ENCODE assay signal across 21 mouse cellular contexts in the genomic region with DNA sequence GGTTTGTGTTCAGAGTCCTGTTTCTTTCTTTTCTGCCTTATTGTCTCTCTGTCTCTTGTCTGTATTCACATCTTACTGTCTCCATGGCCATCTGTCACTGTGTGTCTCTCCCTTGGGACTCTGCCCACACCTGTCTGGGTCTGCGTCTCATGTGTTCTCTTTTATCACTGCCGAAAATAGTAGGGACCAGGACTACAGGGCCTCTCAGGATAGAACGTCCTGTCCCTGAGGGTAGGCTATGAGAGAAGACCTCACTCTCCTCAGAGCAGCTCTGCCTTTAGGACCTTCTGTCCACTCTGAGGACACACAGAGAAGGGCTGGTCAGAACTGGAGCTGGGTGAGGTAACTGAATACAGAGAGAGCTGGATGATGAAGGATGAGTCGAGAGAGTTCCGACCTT. TPM values are rescaled to one million over a fixed set of nuclear protein-coding genes. Genes with fewer than 3 reads are reported as not detected.
DNase-seq lines count a peak whose midpoint lies in the region; ATAC-seq lines count a peak whose summit lies in the region.
"Had no signal": no experiment of that assay in that cellular context is flagged by ENCODE, and none has a peak within 500 bp of the region (broad histone marks: within the 10 kb centered on the region; RNA-seq: fewer than 3 reads in every experiment).

No protein-coding gene starts in this region.

- DNase-seq in frontal cortex, postnatal 25 days (ENCODE audit: low spot score in 2 of 2): no peak
- peak; percentile 2 to 13 for DNase-seq in left cerebral cortex, adult 18-20 months (ENCODE audit: low spot score in 2 of 2)
- no peak for DNase-seq in left cerebral cortex, adult 11 months (ENCODE audit: low spot score)
- peak; percentile 7 for DNase-seq in right cerebral cortex, adult 18-20 months
- no peak for DNase-seq in right cerebral cortex, postnatal 10 days (ENCODE audit: low spot score in 2 of 2)
- no peak for DNase-seq in urinary bladder, postnatal 36 days (ENCODE audit: low spot score in 2 of 2)
- DNase-seq: adrenal gland, adult 8-10 months; adrenal gland, postnatal 25 days; cerebellum, adult 18-20 months; cerebellum, adult 9-10 months; cerebellum, postnatal 14 days; gastrocnemius, postnatal 25 days; heart, postnatal 4 days had no signal

- ATAC-seq in frontal cortex, adult (ENCODE audit: low TSS enrichment): peak; percentile 52
- ATAC-seq: activated CD4-positive, CD25-positive, alpha-beta regulatory T cell, adult 4 months; forebrain, embryonic 13.5 days; forebrain, embryonic 16.5 days; hindbrain, postnatal 0 days had no signal

RNA-seq across cellular contexts. Expression of a gene that starts 3.1 kb away (rescaled TPM):
- not detected for total RNA-seq in left cerebral cortex, adult 18-20 months (2021)
- total RNA-seq: adrenal gland, adult 8-10 months; adrenal gland, postnatal 25 days; ES-E14; heart, postnatal 4 days; hindbrain, postnatal 0 days had no signal

RNA-seq across cellular contexts. Expression of a gene that starts 19.4 kb away (rescaled TPM):
- not detected for total RNA-seq in left cerebral cortex, adult 18-20 months (2021)
- total RNA-seq: adrenal gland, adult 8-10 months; adrenal gland, postnatal 25 days; ES-E14; gastrocnemius, adult 8-10 months; gastrocnemius, postnatal 25 days; heart, adult 8-10 months; heart, postnatal 4 days; hindbrain, postnatal 0 days had no signal

RNA-seq across cellular contexts. Expression of a gene that starts 37.0 kb away (rescaled TPM):
- total RNA-seq in left cerebral cortex, adult 18-20 months (2021): not detected
- total RNA-seq: adrenal gland, adult 8-10 months; adrenal gland, postnatal 25 days; ES-E14; gastrocnemius, adult 8-10 months; gastrocnemius, postnatal 25 days; heart, adult 8-10 months; heart, postnatal 4 days; hindbrain, postnatal 0 days had no signal

RNA-seq across cellular contexts. Expression of a gene that starts 39.2 kb away (rescaled TPM):
- not detected for total RNA-seq in left cerebral cortex, adult 18-20 months (2021)
- total RNA-seq: adrenal gland, postnatal 25 days; ES-E14; gastrocnemius, adult 8-10 months; gastrocnemius, postnatal 25 days; heart, adult 8-10 months; heart, postnatal 4 days; hindbrain, postnatal 0 days had no signal

RNA-seq across cellular contexts. Expression of a gene that starts 48.5 kb away (rescaled TPM):
- total RNA-seq in left cerebral cortex, adult 18-20 months (2021): not detected
- total RNA-seq: adrenal gland, adult 8-10 months; adrenal gland, postnatal 25 days; ES-E14; gastrocnemius, adult 8-10 months; gastrocnemius, postnatal 25 days; heart, adult 8-10 months; heart, postnatal 4 days; hindbrain, postnatal 0 days had no signal

Comparison
In these comparisons a context has a peak if more than half of its experiments do, and no peak if none do; other contexts are left out.
1. DNase-seq: peak in left cerebral cortex, adult 18-20 months (2 of 2) and right cerebral cortex, adult 18-20 months (single experiment); none in frontal cortex, postnatal 25 days (0 of 2), left cerebral cortex, adult 11 months (single experiment), right cerebral cortex, postnatal 10 days (0 of 2) and urinary bladder, postnatal 36 days (0 of 2).